Mouse (Mus musculus): ENCODE data around the gene Dusp18. TPM values are rescaled to one million over a fixed set of nuclear protein-coding genes. Genes with fewer than 3 reads are reported as not detected.

Gene Dusp18
- polyA plus RNA-seq, 1 experiment from 2014 or later = 14.5 TPM

GRCm38 (mm10) chr11:3930019-3930418 is 35.0 kb downstream of the Dusp18 start:
- Histone ChIP-seq H3K9ac (no peak overlapping the region), H3K27ac (ENCODE audit: poor library complexity, severe bottlenecking) (no peak overlapping the region), H3K27me3 (replicated peaks) (no peaks in the 10 kb centered on the region), H3K9me3 (replicated peaks) (no peaks in the 10 kb centered on the region), H3K4me3 (no peak overlapping the region), H3K36me3 (peaks cover 34% of the 10 kb centered on the region), H3K4me1 (replicated peaks) (peaks cover 19% of the 10 kb centered on the region), H3K4me2 (no peak overlapping the region; the same call in 1 of the 2 replicates)
- WGBS = 77% methylated on average over 4 of the region's 4 CpGs
- ATAC-seq (ENCODE audit: insufficient number of reproducible peaks, low FRiP score) = no peak

GRCm38 (mm10) chr11:3930931-3931330 is 35.9 kb downstream of the Dusp18 start:
- Histone ChIP-seq H3K36me3 (peaks cover 25% of the 10 kb centered on the region), H3K27me3 (replicated peaks) (no peaks in the 10 kb centered on the region), H3K27ac (ENCODE audit: poor library complexity, severe bottlenecking) (no peak overlapping the region), H3K9me3 (replicated peaks) (no peaks in the 10 kb centered on the region), H3K4me3 (peak overlapping the region; percentile 70), H3K4me2 (peak overlapping the region; percentile 83), H3K9ac (peak overlapping the region; percentile 80), H3K4me1 (replicated peaks) (peaks cover 19% of the 10 kb centered on the region)
- 41% methylated on average over 6 of the region's 6 CpGs for WGBS
- ATAC-seq (ENCODE audit: insufficient number of reproducible peaks, low FRiP score) = no peak

DNA sequence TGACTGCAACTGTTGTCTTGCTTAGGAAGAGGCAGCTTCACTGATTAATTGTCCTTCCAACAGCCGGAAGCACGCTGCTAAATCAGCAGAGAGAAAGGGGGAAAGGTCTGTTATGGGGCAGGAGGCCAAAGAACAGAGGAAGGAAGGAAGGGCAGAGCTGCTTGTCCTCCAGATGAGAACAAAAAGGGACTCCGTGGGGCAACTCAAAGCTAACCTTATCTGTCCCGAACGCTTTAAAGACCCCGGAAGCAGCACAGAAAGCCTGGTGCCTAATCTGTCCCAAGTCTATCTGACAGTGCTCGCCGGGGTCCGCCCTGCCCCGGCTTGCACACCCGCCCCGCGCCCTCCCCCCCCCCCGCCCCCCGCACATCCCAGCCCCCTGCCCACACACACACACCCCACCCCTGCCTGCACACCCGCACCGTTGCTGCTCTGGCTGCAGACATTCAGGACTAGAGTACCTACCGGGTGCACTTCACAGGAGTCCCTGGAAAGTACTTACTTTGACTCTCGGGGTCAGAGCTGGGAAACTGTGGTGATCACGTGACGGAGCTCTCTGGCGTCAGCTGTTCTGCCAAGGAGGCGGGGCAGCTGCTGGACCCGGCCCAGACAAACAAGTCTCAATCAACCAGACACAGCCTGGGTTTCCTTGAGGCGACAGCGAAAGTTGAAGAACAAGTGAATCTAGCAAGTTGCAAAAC is 36.6 kb downstream of the Dusp18 start, which contains the start of gene Tcn2:
Gene Tcn2, minus strand, starts transcription at position 649 of the 701 bp plus-strand sequence.
- H3K36me3 ChIP-seq = peaks cover 19% of the 10 kb centered on the region
- peak within 1 kb of the TSS; percentile 80 for H3K9ac ChIP-seq
- ATAC-seq (ENCODE audit: insufficient number of reproducible peaks, low FRiP score) = peak; percentile 93
- under 1% methylated on average over 25 of the region's 26 CpGs for WGBS
- no peaks in the 10 kb centered on the region for H3K9me3 ChIP-seq (replicated peaks)
- H3K27me3 ChIP-seq (replicated peaks) = no peaks in the 10 kb centered on the region
- H3K4me1 ChIP-seq (replicated peaks) = peaks cover 19% of the 10 kb centered on the region
- H3K27ac ChIP-seq (ENCODE audit: poor library complexity, severe bottlenecking) = peak within 1 kb of the TSS; percentile 67
- peak within 1 kb of the TSS; percentile 70 for H3K4me3 ChIP-seq
- H3K4me2 ChIP-seq = peak within 1 kb of the TSS; percentile 83

DNA sequence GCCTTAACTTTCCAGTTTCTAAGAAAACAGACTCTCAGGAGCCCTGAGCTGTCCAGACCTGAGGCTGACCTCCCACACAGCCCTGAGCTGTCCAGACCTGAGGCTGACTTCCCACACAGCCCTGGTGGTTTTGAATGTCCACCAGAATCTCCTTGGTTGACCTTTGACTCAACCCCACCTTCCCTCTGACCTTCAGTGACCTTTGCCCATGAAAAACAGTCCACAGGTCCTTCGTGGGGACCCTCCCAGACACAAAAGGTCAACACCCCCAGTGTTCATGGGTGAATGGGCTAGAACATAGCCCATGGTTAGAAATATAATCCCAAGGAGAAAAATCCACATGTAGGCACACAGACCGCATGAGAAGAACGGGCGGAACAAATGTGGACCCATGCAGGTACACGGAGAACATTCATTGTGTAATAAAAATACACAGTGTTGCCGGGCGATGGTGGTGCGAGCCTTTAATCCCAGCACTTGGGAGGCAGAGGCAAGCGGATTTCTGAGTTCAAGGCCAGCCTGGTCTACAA is 38.8 kb downstream of the Dusp18 start:
- WGBS = 87% methylated on average over 9 of the region's 9 CpGs
- no peaks in the 10 kb centered on the region for H3K27me3 ChIP-seq (replicated peaks)
- no peak overlapping the region for H3K27ac ChIP-seq (ENCODE audit: poor library complexity, severe bottlenecking)
- peaks cover 5% of the 10 kb centered on the region; the same call in 1 of the 2 replicates for H3K36me3 ChIP-seq
- no peak overlapping the region for H3K4me3 ChIP-seq
- H3K4me2 ChIP-seq = no peak overlapping the region
- no peaks in the 10 kb centered on the region for H3K9me3 ChIP-seq (replicated peaks)
- ATAC-seq (ENCODE audit: insufficient number of reproducible peaks, low FRiP score) = no peak
- no peak overlapping the region for H3K9ac ChIP-seq
- H3K4me1 ChIP-seq (replicated peaks) = peaks cover 19% of the 10 kb centered on the region

DNA sequence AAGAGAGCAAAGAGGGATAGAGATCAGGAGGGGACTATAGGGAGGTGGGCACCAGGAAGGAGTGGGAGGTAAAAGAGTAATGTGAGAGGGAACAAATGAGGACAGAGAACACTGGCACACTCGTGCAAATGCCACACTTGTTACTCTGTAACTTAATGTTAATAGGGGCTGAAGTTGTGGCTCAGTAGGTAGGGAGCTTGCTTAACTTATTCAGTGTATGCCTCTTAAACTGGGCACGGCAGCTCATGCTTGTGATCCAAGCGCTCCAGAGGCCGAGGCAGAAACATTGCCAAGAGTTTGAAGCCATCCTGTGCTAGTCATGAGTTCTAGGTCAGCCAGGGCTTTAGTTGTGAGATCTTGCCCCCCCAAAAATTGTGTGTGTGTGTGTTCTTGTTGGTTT is 40.1 kb downstream of the Dusp18 start:
- Histone ChIP-seq H3K27ac (ENCODE audit: poor library complexity, severe bottlenecking) (no peak overlapping the region), H3K27me3 (replicated peaks) (no peaks in the 10 kb centered on the region), H3K9me3 (replicated peaks) (no peaks in the 10 kb centered on the region), H3K4me3 (no peak overlapping the region), H3K36me3 (no peaks in the 10 kb centered on the region), H3K9ac (no peak overlapping the region), H3K4me1 (replicated peaks) (peaks cover 15% of the 10 kb centered on the region), H3K4me2 (no peak overlapping the region)
- no peak for ATAC-seq (ENCODE audit: insufficient number of reproducible peaks, low FRiP score)
- 56% methylated on average over 4 of the region's 4 CpGs for WGBS

GRCm38 (mm10) chr11:3936318-3936717 is 41.3 kb downstream of the Dusp18 start:
- Histone ChIP-seq H3K9ac (no peak overlapping the region), H3K4me1 (replicated peaks) (peaks cover 3% of the 10 kb centered on the region), H3K4me3 (no peak overlapping the region), H3K27me3 (replicated peaks) (no peaks in the 10 kb centered on the region), H3K27ac (ENCODE audit: poor library complexity, severe bottlenecking) (no peak overlapping the region), H3K36me3 (no peaks in the 10 kb centered on the region), H3K9me3 (replicated peaks) (no peaks in the 10 kb centered on the region), H3K4me2 (no peak overlapping the region)
- 85% methylated on average over 3 of the region's 3 CpGs for WGBS
- no peak for ATAC-seq (ENCODE audit: insufficient number of reproducible peaks, low FRiP score)

DNA sequence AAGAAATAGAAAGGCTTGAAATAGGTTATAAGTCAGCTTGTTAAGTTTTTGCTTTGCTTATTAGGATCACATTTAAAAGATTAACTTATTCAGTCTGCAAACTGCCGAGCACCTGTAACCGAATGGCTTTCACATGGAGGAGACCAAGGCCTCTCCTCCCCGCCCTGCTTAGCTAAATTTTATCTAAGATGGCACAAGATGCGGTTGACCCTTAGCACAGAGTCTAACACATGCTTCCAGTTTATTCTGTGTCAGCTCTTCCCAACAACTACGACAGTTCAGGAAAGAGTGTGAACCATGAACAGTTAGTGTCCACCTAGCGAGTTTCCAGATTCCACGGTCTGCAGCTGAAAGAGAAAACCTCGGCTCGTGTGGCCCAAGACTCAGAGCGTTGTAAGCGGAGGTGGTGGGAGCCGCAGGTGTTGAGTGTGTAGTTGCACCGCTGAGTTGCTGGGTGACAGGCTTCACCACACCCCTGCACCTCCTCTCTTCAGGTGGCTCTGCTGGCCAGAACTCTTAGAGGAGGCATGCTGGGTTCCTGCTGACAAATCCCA is 42.4 kb downstream of the Dusp18 start:
- 75% methylated on average over 13 of the region's 13 CpGs for WGBS
- no peak for ATAC-seq (ENCODE audit: insufficient number of reproducible peaks, low FRiP score)
- H3K36me3 ChIP-seq = no peaks in the 10 kb centered on the region

DNA sequence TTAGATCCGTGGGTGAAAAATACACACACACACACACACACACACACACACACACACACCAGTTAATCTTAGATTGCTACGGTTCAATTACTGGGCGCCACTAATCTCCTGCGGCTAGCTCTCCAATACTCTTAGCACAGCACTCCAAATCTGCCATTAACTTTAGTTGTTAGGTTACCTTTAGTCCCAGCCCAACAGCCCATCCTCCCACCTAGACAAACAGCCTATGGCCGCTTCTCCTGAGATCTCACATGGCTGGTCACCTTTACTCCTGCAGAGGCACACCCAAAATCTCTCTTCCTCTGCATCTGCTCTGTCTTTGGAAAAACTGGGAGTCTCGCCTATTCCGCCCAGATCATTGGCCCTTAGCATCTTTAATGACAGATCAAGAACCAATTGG is 46.3 kb downstream of the Dusp18 start:
- no peak overlapping the region for H3K9ac ChIP-seq
- H3K27me3 ChIP-seq (replicated peaks) = peaks cover 3% of the 10 kb centered on the region
- no peak for ATAC-seq (ENCODE audit: insufficient number of reproducible peaks, low FRiP score)
- H3K4me3 ChIP-seq = no peak overlapping the region
- H3K4me1 ChIP-seq (replicated peaks) = no peaks in the 10 kb centered on the region
- H3K9me3 ChIP-seq (replicated peaks) = no peaks in the 10 kb centered on the region
- 77% methylated on average over 7 of the region's 7 CpGs for WGBS
- no peak overlapping the region for H3K27ac ChIP-seq (ENCODE audit: poor library complexity, severe bottlenecking)
- no peaks in the 10 kb centered on the region for H3K36me3 ChIP-seq
- H3K4me2 ChIP-seq = no peak overlapping the region

More for the DNA sequence above, 42.4 kb downstream of the Dusp18 start:
- Histone ChIP-seq H3K4me3 (no peak overlapping the region), H3K27ac (ENCODE audit: poor library complexity, severe bottlenecking) (no peak overlapping the region), H3K4me1 (replicated peaks) (peaks cover 3% of the 10 kb centered on the region), H3K4me2 (no peak overlapping the region), H3K9ac (no peak overlapping the region), H3K9me3 (replicated peaks) (no peaks in the 10 kb centered on the region), H3K27me3 (replicated peaks) (no peaks in the 10 kb centered on the region)

GRCm38 (mm10) chr11:3946386-3946785 is 51.3 kb downstream of the Dusp18 start:
- H3K4me2 ChIP-seq = no peak overlapping the region
- no peak overlapping the region for H3K9ac ChIP-seq
- H3K9me3 ChIP-seq (replicated peaks) = no peaks in the 10 kb centered on the region
- WGBS = 24% methylated on average over 1 of the region's 1 CpGs
- no peaks in the 10 kb centered on the region for H3K4me1 ChIP-seq (replicated peaks)
- H3K36me3 ChIP-seq = no peaks in the 10 kb centered on the region
- no peak overlapping the region for H3K4me3 ChIP-seq
- no peak for ATAC-seq (ENCODE audit: insufficient number of reproducible peaks, low FRiP score)
- H3K27me3 ChIP-seq (replicated peaks) = peaks cover 3% of the 10 kb centered on the region
- H3K27ac ChIP-seq (ENCODE audit: poor library complexity, severe bottlenecking) = no peak overlapping the region

Measured in heart, embryonic 12.5 days (tissue).